Mouse (Mus musculus) hindbrain, embryonic 14.5 days (tissue): ENCODE measurements around the gene Myo1b. TPM values are rescaled to one million over a fixed set of nuclear protein-coding genes. Genes with fewer than 3 reads are reported as not detected.

Source experiments
- polyA plus RNA-seq: library from polyadenylated mRNA; unstranded; fragments of >200 nt; fragmentation: Nextera tagmentation; extraction: Ambion mirVana; gene quantifications from 2 replicates; pipeline ENCODE4 v1.2.1, GENCODE M21; 2014

Myo1b gene
- polyA plus RNA-seq, 1 experiment from 2014 or later, result 81.5 TPM

Other genes with a start within 250 kb of the Myo1b start
- gene Stat4, start 71.1 kb upstream of the Myo1b start, polyA plus RNA-seq, result 0.50 and 0.90 TPM in 2 replicates
- gene Stat1, start 203.4 kb upstream of the Myo1b start, polyA plus RNA-seq, result 13.9 and 17.3 TPM in 2 replicates